Mouse (Mus musculus): ENCODE measurements around the gene Tmem81.
A peak's percentile ranks its signal among the peaks of the same experiment; 100 is the strongest.

The Tmem81 gene

DNA sequence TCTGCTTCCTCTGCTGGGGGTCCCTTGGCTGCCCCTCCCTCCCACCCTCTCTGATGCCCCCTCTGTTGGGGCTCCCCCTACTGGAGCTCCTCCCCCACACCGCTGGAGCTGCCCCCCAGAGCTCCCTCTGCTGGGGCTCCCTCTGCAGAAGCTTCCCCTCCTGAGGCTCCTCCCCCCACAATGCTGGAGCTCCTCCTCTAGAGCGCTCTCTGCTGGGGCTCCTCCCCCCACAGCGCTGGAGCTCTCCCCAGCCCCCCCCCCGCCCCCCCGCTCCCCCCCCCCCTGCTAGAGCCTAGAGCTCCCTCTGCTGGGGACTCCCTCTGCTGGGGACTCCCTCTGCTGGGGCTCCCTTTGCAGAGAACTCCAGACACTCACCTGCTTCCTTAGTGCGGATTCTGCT lies 14.7 kb downstream of the Tmem81 start:
- DNase-seq = peak; percentile 95

DNA sequence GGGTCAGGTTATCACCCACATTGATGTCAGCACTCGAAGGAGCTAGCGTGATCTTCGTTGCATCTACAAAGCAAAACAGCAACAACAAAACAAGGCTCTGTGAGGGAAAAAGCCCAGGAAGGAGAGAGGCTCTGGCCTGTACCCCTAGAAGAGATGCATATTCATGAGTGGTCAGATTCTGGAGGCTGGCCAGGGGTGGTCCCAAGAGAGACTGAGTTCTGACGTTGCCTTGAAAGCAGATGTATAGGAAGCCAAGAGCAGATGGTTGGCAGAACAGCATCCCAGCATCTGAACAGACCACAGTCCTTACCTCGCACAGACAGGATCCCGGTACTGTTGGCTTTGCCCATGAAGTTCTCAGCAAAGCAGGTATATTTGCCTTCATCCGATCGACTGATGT lies 17.0 kb downstream of the Tmem81 start:
- DNase-seq = no peak

DNA sequence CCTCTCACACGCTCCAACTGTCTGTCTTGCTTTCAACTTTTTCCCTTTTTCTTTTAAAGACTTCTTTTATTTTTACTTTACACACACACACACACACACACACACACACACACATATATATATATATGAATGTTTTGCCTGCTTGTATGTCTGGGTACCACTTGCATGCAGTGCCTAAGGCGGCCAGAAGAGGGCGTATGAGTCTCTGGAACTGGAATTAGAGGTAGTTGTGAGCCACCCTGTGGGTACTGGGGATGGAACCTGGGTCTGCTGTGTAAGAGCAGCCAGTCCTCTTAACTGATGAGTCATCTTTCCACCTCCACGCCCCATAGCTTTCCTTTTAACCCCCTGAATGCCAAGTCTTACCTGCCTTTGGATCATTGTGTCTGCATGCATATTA lies 17.9 kb downstream of the Tmem81 start:
- no peak for DNase-seq

DNA sequence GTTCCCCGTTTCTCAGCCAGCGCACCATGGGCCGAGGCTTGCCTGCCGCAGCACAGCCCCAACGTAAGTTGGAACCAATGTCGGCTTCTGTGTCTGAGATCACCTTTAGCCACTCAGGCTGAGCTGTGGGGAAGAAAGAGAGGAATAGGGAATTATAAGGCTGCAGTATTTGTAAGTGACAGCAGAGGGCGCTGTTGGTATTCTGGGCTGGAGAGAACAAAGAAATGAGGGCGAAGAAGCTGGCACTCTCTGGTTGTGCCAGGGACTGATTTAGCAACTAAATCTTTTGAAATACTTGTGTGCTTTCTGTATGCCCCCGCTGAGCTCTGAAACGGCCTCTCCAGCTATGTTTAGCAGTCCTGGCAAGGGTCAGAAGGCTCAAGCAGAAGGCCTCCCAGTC lies 19.8 kb downstream of the Tmem81 start:
- no peak for DNase-seq

DNA sequence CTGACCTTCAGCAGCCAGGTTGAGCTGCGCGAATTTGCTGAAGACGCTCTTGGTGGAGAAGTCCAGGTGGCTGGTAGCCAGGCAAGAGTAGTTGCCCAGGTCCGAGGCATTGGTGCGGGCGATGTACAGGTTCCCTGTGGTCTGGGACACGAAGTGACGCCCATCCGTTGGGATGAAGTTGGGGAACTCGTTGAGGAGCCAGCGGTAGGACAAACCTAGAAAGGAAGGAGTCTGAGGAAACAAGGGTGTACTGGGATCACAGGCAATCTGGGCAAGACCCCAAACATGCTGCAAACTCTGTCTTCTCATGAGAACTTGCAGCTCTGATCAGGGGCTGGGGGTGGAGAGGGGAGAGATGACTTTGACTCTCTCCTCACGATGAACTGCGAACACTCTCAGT lies 22.0 kb downstream of the Tmem81 start:
- DNase-seq = no peak

- peak; percentile 88 for DNase-seq
Measured at GRCm38 (mm10) chr1:132528647-132529334, 22.8 kb downstream of the Tmem81 start.

GRCm38 (mm10) chr1:132530631-132531191 lies 24.7 kb downstream of the Tmem81 start:
- no peak for DNase-seq

GRCm38 (mm10) chr1:132532521-132532920 lies 26.5 kb downstream of the Tmem81 start:
- no peak for DNase-seq

GRCm38 (mm10) chr1:132533840-132534239 lies 27.8 kb downstream of the Tmem81 start:
- no peak for DNase-seq

GRCm38 (mm10) chr1:132535541-132535940 lies 29.5 kb downstream of the Tmem81 start:
- DNase-seq = no peak

DNA sequence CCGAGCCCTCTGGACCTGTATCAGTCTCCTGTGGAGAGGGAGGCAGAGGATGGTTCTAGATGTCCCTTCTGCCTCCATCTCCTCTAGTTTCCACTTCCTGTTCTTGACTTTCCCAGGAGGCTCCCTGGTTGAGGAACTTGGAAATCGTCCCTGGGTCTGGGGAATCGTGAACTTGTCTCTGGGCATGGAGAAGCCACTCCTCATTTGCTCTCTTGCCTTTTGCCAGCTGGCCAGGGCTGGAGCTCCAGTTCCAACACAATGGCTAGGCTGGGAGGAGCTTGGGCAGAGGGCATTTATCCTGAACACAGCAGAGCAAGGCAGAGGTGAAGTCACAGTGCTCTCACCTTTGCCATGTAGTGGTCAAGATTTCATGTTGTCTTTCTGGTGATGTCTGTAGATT lies 30.4 kb downstream of the Tmem81 start:
- no peak for DNase-seq

DNA sequence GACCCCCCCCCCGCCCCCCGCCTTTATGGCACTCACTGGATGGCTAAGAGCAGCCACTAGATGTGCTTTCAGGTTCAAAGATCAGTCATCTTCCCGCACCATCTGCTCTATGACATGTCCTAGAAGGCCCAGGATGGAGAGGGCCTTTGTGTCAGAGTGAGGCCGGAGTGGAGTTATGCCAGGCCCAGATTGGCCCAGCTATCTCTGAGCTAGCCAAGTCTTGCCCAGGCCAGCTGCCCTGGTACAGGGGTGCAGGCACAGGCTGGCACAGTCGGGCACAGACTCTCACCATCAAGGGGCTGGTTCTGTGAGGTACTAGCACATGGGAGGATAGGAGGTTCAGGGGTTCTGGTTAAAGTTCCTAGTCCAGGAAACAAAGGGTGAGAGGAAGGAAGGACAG lies 31.7 kb downstream of the Tmem81 start:
- no peak for DNase-seq

DNA sequence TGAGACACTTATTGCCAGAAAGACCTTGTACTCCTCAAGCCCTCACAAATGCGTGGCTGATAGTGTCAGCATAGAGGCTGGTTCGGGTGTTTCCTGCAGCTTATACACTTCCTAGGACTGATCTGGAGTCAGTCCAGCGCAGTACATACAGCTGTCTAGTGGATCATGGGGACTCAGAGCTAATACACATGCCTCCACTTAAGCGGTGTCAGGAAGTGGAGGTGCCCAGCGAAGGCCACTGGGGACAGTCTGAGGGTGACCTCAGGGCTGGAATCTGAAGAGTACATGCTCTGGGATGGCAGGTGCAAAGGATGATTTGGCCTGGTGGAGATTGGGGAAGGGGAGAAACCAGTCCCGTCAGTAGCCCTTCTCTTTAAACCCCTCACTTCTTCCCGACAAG lies 34.7 kb downstream of the Tmem81 start:
- no peak for DNase-seq

DNA sequence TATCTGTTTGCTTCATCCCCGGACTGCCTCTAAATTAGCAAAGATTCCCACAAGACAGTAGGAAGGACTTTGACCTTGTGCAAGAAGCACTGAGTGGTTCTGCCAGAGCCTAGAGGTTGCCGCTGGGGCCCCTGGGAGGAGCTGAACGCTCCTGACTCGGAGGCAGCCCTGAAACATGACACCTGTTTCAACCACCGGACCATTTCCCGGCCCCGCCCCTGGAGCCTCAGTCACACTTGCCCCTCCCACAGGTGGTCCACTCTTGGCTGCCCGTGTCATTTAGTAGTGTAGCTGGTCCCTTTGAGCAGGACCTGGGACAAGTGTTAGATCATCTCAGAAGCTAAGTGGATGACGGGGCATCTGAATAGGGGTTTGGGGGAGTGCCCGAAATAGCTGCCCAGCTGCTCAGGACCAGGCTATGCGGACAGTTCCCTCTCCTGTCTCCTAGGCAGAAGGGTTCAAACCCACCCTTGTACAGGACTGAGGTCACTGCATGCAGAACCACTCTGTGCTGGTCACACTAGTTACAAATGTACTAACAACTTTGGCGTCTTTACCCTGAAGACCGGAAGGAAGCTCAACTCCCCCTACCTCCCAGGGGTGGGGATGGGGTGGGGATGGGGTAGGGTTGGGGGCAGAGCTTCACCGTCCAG lies 35.3 kb downstream of the Tmem81 start:
- DNase-seq = no peak

- no peak for DNase-seq
Measured at GRCm38 (mm10) chr1:132541824-132542599, 36.0 kb downstream of the Tmem81 start.

GRCm38 (mm10) chr1:132542762-132543306 lies 36.8 kb downstream of the Tmem81 start, which contains the start of gene Cntn2:
TSS of gene Cntn2 (minus strand) at chr1:132543256.
- DNase-seq = no peak

DNA sequence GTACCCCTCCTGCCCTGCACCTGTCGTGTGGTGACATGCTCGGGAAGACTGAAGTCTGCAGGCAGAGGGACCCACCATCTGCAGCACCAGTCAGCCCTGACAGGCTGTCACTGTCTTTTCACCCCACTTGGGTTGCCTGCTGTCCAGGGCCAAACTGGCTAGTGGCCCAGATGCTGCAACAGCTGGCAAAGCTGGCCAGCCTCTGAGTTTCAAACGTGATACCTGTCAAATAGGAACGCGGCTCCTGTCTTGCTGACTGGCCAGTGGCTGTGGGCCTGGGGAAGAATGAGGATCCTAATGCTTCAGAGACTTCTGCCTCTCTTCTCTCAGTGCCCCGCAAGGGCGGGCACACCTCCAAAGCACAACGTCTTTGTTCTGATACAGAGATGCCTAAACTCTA lies 37.8 kb downstream of the Tmem81 start:
- DNase-seq = peak; percentile 94

DNA sequence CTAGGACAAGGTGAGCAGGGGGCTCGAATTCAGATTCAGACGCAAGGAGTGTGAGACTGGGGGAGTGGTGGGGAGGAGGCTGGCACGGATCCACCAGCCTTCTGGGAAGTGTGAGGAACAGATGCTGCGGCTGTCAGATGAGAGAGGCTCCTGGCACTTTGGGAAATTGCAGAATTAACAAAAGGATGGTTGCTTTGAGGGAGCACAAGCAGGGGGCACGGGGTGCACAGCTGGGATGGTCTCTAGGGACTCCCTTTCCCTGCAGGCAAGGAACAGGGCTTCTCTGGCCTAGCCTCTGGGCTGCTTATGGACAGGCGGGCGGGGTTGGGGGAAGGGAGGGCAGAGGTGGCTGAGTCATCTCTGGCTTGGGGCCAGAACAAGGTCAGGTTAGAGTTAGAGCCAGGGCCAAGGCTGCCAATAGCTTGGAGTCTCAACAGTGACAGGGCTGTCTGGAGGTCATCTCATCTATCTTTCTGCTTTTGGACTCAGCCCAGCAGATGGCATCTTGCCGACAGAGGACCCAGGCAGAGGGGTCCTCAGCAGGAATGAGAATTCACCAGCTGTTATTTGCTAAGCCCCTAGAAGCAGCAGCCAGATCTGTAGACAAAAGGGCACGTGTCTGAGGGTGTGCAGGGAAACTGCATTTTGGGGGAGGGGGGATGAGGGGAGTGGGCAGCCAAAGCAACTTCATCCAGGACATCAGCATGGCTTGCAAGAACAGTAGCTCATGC lies 52.0 kb downstream of the Tmem81 start:
- peak; percentile 96 for DNase-seq

All from heart, adult 11 months (tissue).